Comparison of ENCODE assay signal across 19 mouse cellular contexts in the genomic region with DNA sequence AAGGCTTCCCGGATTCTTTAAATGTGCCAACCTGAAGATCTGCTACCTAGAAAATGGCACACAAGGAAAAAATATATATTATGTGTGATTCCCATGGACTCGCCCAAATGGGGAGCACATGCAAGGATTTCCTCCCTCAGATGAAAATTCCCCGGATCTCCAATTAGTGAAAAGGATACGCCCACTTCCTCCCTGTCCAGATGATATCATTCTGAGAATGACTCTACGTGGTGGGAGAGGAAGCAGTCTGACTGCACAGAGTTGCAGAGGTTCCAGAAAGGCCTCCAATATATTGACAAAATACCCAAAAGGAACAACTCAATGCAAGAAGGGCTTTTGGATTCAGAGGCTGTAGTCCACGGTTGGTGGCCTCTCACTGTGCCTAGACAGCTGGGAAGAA. TPM values are rescaled to one million over a fixed set of nuclear protein-coding genes. Genes with fewer than 3 reads are reported as not detected.
A peak's percentile ranks its signal among the peaks of the same experiment; 100 is the strongest.
DNase-seq lines count a peak whose midpoint lies in the region; ATAC-seq and TF ChIP-seq lines count a peak whose summit lies in the region.
"Had no signal": no experiment of that assay in that cellular context is flagged by ENCODE, and none has a peak within 500 bp of the region (broad histone marks: within the 10 kb centered on the region; RNA-seq: fewer than 3 reads in every experiment).

No protein-coding gene starts in this region.

- ATAC-seq in lung, embryonic 14.5 days (ENCODE audit: insufficient read depth) = no peak
- ATAC-seq in granulocyte monocyte progenitor cell, adult 5-6 weeks (replicated peaks; ENCODE audit: poor library complexity, severe bottlenecking) = peak; percentile 65
- ATAC-seq in megakaryocyte progenitor cell, adult 5-6 weeks (replicated peaks; ENCODE audit: poor library complexity) = peak; percentile 55
- no peak for ATAC-seq in erythroid progenitor cell, adult 5-6 weeks (replicated peaks; ENCODE audit: low FRiP score, poor library complexity, severe bottlenecking)
- ATAC-seq: liver, embryonic 12.5 days had no signal

- no peak overlapping the region for H3K27ac ChIP-seq in lung, embryonic 14.5 days (ENCODE audit: low read depth)
- H3K27ac ChIP-seq in midbrain, embryonic 10.5 days (replicated peaks) = no peak overlapping the region
- H3K27ac ChIP-seq: forebrain, embryonic 10.5 days; hindbrain, embryonic 13.5 days; liver, embryonic 12.5 days; neural tube, embryonic 13.5 days had no signal

- WGBS in lung, embryonic 14.5 days = 50% methylated on average over 6 of the region's 6 CpGs
- 81% methylated on average over 6 of the region's 6 CpGs for WGBS in midbrain, embryonic 10.5 days

- DNase-seq in embryo, embryonic 11 days = peak; percentile 9
- no peak for DNase-seq in embryo, embryonic 9.5 days (ENCODE audit: extremely low spot score)
- peak; percentile 59 for DNase-seq in lung, embryonic 14.5 days
- DNase-seq in lung, postnatal 4 days = no peak
- DNase-seq in midbrain, embryonic 10.5 days (ENCODE audit: low spot score) = no peak
- DNase-seq: adrenal gland, postnatal 10 days; cerebellum, adult 18-20 months; cerebellum, postnatal 36 days; gastrocnemius, postnatal 10 days; right cerebral cortex, postnatal 14 days; thymus, postnatal 25 days had no signal

- H3K27me3 ChIP-seq in lung, embryonic 14.5 days (ENCODE audit: insufficient read depth, low read length) = no peaks in the 10 kb centered on the region
- no peaks in the 10 kb centered on the region for H3K27me3 ChIP-seq in midbrain, embryonic 10.5 days (ENCODE audit: low read depth, poor library complexity, severe bottlenecking)
- H3K27me3 ChIP-seq: CH12.LX; hindbrain, embryonic 13.5 days; neural tube, embryonic 13.5 days had no signal

- H3K4me2 ChIP-seq in lung, embryonic 14.5 days = no peak overlapping the region
- H3K4me2 ChIP-seq: hindbrain, embryonic 13.5 days; liver, embryonic 12.5 days; neural tube, embryonic 13.5 days had no signal

- no peak overlapping the region for H3K9ac ChIP-seq in lung, embryonic 14.5 days
- H3K9ac ChIP-seq: hindbrain, embryonic 13.5 days; liver, embryonic 12.5 days; neural tube, embryonic 13.5 days had no signal

- no peak overlapping the region for H3K4me3 ChIP-seq in lung, embryonic 14.5 days (ENCODE audit: low read depth, low read length)
- H3K4me3 ChIP-seq in midbrain, embryonic 10.5 days = no peak overlapping the region
- H3K4me3 ChIP-seq: forebrain, embryonic 10.5 days; hindbrain, embryonic 13.5 days; liver, embryonic 12.5 days; neural tube, embryonic 13.5 days had no signal

- H3K4me1 ChIP-seq in lung, embryonic 14.5 days (ENCODE audit: insufficient read depth) = no peaks in the 10 kb centered on the region
- 0 out of 2 replicates have a peak, but pooled peaks cover 3% of the 10 kb centered on the region for H3K4me1 ChIP-seq in midbrain, embryonic 10.5 days
- H3K4me1 ChIP-seq: hindbrain, embryonic 13.5 days; neural tube, embryonic 13.5 days had no signal

- H3K9me3 ChIP-seq in lung, embryonic 14.5 days (ENCODE audit: low read depth, low read length) = no peaks in the 10 kb centered on the region
- no peaks in the 10 kb centered on the region for H3K9me3 ChIP-seq in midbrain, embryonic 10.5 days (replicated peaks)
- H3K9me3 ChIP-seq: forebrain, embryonic 10.5 days; hindbrain, embryonic 13.5 days; liver, embryonic 12.5 days; neural tube, embryonic 13.5 days had no signal

- H3K36me3 ChIP-seq in lung, embryonic 14.5 days (ENCODE audit: insufficient read depth) = no peaks in the 10 kb centered on the region
- no peaks in the 10 kb centered on the region for H3K36me3 ChIP-seq in midbrain, embryonic 10.5 days
- H3K36me3 ChIP-seq: forebrain, embryonic 10.5 days; hindbrain, embryonic 13.5 days; liver, embryonic 12.5 days; neural tube, embryonic 13.5 days had no signal

- no peak for TF ChIP-seq CTCF in lung, embryonic 14.5 days (IDR thresholded peaks at IDR 0.05; ENCODE audit: low read depth)

RNA-seq across cellular contexts. Expression of gene Kpna3, which starts 12.8 kb away (rescaled TPM):
- polyA plus RNA-seq in lung, embryonic 14.5 days (2014; fragmentation: Nextera tagmentation; extraction: Ambion mirVana) = 59.0 and 62.3 TPM in 2 replicates
- 43.2 and 47.9 TPM in 2 replicates for total RNA-seq in granulocyte monocyte progenitor cell, adult 5-6 weeks (2014; fragmentation: Nextera tagmentation)
- 29.7 and 50.2 TPM in 2 replicates for total RNA-seq in granulocyte monocyte progenitor cell, adult 5-6 weeks (2017)
- total RNA-seq in megakaryocyte progenitor cell, adult 5-6 weeks (2015) = 81.6 and 82.6 TPM in 2 replicates
- 31.4 and 45.3 TPM in 2 replicates for total RNA-seq in megakaryocyte progenitor cell, adult 5-6 weeks (2017)
- 52.3 and 53.7 TPM in 2 replicates for total RNA-seq in erythroid progenitor cell, adult 5-6 weeks (2015; ENCODE audit: low replicate concordance)
- 31.3 and 39.1 TPM in 2 replicates for total RNA-seq in erythroid progenitor cell, adult 5-6 weeks (2017; ENCODE audit: low replicate concordance)
- 90.8 and 90.9 TPM in 2 replicates for polyA plus RNA-seq in midbrain, embryonic 10.5 days (2016; fragmentation: Nextera tagmentation; extraction: Ambion mirVana)

Comparison
In these comparisons a context has a peak if more than half of its experiments do, and no peak if none do; other contexts are left out.
1. DNase-seq: peak in embryo, embryonic 11 days (single experiment) and lung, embryonic 14.5 days (single experiment); none in embryo, embryonic 9.5 days (single experiment), lung, postnatal 4 days (0 of 2) and midbrain, embryonic 10.5 days (single experiment).
2. ATAC-seq: peak in granulocyte monocyte progenitor cell, adult 5-6 weeks (single experiment) and megakaryocyte progenitor cell, adult 5-6 weeks (single experiment); none in lung, embryonic 14.5 days (single experiment) and erythroid progenitor cell, adult 5-6 weeks (single experiment).